Mouse (Mus musculus) CD4-positive helper T cell, adult 2 months (primary cell): ENCODE measurements around the gene Skida1.
A peak's percentile ranks its signal among the peaks of the same experiment; 100 is the strongest.

Experiments used
- DNase-seq: peaks from one replicate; pipeline ENCODE4 v3.0.0-alpha.2; 2012; ENCODE audit warnings: low read depth, missing footprints, low spot score

Skida1 gene

DNA sequence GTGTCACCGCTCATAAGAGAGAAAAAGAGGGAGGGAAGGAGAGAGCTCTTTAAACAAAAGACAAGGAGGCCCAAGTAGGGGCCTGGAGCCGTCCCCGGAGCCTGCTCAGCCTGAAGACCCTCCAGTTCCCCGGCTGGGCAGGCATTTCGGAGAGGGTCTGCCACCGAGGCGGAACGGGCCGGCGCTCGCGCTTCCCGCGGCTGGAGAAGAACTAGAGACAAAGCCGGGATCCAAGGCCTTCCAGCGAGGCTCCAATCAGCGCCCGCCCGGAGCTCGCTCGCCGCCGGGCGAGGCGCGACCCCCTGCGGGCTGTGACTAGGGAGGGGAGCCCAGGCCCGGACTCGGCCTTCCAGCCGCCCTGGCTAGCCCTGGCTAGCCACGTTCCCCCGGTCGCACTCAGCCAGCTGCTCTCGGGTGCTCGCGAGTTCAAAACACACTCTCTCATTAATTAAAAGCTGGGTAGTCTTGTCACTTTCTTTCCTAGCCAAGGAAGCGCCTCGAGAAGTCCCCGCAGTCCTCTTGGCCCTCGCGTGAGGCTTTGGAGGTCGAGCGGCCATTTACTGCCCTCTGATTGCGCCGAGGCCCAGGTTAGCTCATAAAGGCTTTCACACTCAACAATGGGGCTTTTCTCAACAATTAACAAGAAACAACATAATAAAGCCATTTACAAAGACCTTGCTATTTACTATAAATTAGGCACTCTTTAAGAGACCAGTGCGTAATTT, 9.1 kb downstream of the Skida1 start:
- no peak for DNase-seq

GRCm38 (mm10) chr2:18038895-18039371, 9.9 kb downstream of the Skida1 start:
- no peak for DNase-seq

GRCm38 (mm10) chr2:18038141-18038752, 10.6 kb downstream of the Skida1 start:
- no peak for DNase-seq

DNA sequence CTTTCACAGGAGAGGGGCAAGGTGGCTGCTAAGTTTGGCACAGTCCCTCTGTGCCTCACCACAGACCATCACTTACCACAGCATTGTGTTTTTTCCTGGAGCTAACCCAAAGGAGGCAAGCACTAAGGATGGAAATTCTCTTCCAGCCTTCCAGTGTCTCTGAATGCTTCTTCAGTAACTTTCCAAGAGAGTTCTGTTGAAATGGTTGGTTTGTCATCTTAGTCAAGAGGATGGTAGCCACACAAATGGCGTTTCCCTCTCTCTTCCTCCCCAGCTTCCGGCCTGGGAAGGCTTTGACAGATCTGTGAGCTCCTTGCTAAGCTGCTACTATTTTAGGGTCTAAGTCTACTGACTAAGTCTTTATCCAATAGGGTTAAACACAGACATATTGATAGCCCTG, 11.4 kb downstream of the Skida1 start, which contains the start of gene A930004D18Rik:
A930004D18Rik (minus strand) TSS at position 247 of the 400 bp plus-strand sequence.
- DNase-seq = no peak

GRCm38 (mm10) chr2:18034371-18035250, 14.2 kb downstream of the Skida1 start:
- DNase-seq = no peak

- DNase-seq = no peak
These were observed 15.4 kb downstream of the Skida1 start for GRCm38 (mm10) chr2:18033166-18034108.

- DNase-seq = no peak
These were observed 16.3 kb downstream of the Skida1 start for GRCm38 (mm10) chr2:18032538-18032895.

GRCm38 (mm10) chr2:18031831-18032537, 16.9 kb downstream of the Skida1 start:
- peak; percentile 7 for DNase-seq

DNA sequence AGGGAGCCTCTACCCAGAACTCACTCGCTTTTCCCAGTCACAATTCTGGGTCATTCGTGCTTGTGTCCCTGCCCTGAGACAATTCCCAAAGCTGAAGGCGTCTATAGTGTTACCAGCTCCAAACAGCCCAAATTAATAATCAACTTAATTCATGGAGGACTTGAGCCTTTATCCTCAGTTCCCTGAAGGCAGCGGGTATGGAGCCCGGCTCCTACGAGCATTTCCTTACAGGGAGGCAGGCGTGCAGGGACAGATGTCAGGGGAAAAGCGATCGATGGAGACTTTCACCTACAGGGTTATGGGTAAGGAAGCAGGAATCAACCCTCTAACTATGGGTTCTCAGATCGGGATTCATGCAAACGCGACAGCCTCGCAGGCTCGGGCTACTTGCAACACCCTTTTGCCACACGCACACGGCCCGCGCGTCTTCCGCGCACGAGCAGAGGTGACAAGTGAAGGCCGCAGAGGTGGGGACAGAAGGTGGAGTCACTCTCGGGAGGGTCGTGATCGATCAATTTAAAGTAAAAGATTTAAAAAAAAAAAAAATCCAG, 17.5 kb downstream of the Skida1 start:
- DNase-seq = peak; percentile 7

GRCm38 (mm10) chr2:18030581-18030980, 18.3 kb downstream of the Skida1 start:
- no peak for DNase-seq

GRCm38 (mm10) chr2:18029656-18030055, 19.2 kb downstream of the Skida1 start:
- no peak for DNase-seq

DNA sequence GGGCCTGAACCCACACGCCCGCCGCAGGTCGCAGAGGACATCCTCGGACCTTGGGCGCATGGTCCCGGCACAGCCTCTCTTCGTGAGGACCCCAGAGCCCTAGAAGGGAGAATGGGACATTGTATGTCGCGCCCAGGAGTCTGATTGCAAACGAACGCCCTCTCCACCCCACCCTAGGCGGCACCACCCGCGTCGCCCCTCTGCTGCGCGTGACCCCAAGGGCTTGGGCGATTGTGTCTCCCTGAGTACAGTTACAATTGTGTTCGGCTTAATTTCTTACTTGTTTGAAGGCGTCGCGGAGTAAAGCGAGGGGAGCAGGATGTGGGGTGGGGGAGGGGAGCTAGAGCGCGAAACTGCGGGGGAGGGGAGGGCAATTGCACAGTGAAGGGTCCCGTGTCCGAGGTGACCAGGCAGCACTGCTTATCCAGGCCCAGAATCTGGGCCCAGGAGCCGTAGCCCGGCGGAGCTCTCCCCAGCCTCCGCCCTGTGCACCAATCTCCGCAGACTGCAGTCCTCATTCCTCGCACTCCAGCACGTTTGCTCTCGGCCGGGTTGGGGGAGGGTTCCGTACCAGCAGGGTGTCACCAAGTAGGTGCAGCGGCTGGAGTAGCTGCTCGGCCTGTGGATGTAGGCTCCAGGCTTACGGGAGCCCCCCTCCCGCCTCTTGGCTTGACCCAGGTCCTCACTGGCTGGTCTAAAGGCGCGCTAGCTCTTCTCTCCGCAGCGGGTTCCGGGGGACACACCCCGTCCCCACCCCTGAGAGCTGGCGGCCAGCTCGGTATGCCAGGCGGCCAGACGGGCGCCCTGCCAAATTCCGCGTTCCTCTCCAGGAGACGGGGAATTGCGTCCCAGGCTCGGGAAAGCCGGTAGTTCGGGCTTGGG, 20.5 kb downstream of the Skida1 start:
- DNase-seq = peak; percentile 64

GRCm38 (mm10) chr2:18027448-18028139, 21.3 kb downstream of the Skida1 start:
- peak; percentile 92 for DNase-seq

DNA sequence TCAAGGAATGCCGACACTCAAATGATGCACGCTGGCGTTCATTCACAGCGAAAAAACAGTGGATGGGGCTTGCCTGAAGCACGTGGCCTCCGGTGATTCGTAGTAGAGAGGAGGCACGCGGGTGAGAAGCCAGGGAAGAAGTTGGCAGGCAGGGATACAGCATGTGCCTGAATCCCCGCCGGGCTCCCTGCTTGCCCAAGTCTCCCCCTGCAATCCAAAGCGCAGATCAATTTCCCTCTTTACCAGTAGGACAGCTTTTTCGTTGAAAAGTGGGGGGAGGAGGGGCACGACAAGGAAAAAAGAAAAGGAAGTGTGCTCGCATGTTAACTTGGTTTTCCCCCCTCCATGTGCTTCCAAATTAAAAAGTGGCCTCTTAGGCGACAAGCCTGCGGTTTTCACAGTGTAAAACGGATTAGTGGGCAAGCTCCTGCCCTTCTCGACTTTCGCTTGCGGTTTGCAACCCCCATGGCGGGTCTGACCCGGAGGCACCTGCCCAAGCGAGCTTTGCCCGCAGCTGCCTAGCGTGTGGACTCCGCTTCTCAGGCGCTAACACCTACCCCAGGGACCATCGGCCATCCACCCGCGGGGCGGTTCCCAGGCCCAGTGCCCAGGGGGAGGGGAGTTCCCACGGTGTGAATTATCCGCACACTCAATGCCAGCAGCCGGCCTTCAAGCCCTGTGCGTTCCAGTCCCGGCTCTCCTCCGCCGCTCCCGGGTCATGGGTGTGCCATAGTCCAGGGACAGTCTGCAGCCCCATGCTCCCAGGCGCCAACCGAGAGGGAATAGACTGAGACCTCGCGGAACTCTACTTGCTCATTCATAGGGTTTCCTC, 22.5 kb downstream of the Skida1 start:
- peak; percentile 40 for DNase-seq

- DNase-seq = no peak
These were observed 23.1 kb downstream of the Skida1 start for GRCm38 (mm10) chr2:18025781-18026115.

DNA sequence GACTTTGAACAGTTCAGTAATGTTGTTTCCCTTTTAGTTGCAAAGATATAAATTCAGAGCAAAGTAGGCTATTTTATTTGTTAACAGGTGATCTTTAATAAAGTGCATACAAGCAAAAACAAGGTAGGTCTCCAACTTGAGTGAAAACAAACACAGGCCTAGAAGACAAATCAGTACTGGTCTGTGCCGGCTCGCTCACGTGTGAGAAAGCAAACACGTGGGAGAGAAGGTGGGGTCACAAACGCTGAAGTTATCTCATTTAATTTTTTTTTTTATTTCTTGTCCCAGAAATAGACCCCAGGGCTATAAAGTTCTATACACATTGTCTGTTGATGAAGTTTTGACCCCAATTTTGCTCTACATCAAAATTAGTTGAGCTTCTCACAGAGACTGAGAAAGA, 23.7 kb downstream of the Skida1 start:
- no peak for DNase-seq

DNA sequence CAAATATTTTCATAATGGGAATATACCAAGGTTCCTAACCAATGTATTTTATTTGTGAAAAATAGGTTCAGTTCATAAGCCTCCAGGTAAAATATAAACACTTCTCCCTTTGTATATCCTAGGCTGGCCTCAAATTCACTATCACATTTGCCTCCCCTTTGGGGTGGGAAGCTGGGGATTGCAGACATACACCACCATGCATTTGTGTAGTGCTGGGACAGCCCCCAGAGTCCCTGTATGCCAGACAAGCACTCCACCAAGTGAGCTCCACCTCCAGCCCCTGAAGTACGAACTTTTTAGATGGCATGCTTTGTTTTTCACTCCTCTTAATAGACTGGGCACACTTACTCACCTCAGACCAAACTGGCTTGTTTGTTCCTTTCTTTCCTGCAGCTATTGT, 26.0 kb downstream of the Skida1 start:
- DNase-seq = no peak

DNA sequence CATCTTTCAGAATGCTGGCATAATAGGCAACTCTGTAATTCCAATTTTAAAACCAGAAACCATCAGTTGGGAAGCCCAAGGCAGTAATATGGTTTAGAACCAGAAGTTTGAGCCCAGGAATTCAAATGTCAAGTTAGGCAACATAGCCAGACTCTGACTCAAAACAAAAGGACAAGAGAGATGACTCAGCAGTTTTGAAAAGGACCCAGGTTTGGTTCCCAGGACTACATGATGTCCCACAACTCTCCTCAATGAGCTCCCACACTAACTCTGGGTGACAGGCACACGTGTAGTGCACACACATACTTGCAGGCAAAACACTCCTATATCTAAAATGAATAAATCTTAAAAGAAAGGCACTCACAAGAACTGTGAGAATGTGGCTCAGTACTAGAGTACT, 29.7 kb downstream of the Skida1 start:
- DNase-seq = no peak
